Mouse (Mus musculus) CD4-positive helper T cell, adult 2 months (primary cell): ENCODE results near the gene Trabd.

ENCODE experiments used
- DNase-seq: peaks from one replicate; pipeline ENCODE4 v3.0.0-alpha.2; 2012; ENCODE audit warnings: low read depth, missing footprints, low spot score

Trabd gene

DNA sequence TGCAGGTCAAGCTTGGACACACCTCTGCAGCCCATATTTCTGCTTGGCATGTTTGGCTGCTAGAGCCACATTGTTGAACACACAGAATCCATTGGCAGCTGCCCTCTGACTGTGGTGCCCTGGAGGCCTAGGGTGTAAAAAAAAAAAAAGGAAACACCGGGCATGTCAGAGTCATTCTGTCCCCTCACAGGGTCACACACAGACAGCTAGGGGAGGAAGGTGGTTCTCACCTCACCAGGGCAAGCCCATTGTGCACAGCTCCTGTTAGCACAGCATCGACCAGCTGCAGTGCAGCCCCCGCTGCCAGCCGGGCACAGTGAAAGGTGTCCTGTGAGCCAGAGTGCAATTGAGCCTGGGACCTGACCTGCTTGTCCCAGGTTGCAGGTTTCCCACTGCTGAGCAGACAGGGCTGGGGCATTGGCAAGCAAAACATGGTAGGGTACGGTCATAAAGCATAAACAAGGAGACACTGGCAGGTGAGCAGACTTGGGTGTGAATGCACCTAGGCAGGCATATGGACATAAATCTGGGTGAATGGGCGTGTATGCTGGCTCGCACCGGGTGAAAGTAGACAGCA, 52.5 kb downstream of the Trabd start:
- DNase-seq = no peak

DNA sequence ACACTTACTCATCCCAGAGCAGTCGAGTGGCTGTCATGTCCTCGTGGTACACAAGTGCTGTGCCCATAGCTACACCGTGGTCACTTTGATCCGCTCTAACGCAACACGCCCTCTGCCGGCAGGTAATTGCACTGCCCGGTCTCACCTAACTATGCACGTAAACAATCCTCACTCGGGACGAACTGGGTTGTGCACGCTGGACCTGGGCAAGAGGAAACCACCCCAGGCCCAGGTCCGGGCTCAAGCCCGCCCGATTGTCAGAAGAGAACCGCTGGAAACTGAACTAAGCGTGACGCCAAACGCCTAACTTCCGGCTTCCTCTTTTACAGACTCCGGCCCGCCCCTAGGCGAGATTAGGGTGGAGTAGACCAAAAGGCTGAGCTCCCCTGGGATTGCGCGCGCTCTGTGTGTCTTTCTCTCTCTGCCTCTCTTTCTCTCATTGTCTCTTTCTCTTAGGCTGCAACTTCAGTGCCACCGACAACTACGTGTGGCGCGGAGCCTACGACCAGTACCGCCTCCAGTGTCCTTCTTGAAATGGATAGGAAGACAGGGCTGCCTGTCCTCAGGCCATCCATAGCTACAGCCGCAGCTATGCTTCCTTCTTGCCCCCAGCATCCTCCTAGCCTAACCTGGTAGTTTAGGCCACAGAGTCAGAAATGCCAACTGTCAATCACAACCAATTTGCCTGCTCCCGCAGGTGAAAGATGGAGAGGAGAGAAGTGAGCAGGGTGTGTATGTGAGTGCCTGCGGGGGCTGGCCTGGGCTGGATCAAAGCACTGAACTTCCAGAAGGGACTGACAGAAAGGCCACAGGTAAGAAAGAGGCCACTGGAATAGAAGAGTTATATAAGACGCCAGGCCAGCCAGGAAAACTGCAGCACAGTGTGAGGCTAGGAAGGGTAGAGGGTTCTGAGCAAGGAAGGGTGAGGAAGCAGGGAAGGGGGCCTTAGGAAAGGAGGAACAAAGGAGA, 53.7 kb downstream of the Trabd start, which contains the start of gene Hdac10:
TSS of gene Hdac10 (minus strand) at position 319 of the 969 bp plus-strand sequence.
- peak; percentile 84 for DNase-seq

DNA sequence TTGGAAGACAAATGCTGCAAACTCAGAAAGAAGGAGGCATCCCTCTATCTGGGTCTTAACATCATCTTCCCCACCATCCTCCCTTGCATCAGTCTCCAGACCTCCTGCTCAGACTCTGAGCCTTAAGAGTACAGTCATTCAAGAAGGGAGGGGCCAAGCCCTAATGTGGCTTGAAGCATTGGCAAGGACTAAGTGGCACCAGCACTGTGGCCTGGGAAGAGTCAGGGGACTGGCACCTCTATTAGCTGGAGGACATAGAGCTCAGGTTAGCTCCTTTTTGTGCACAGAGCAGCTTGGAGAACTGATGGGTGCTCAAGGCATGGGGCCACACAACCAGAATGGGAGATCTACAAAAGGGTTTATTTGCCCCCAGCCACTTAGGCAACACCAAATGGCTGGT, 55.3 kb downstream of the Trabd start:
- DNase-seq = no peak

DNA sequence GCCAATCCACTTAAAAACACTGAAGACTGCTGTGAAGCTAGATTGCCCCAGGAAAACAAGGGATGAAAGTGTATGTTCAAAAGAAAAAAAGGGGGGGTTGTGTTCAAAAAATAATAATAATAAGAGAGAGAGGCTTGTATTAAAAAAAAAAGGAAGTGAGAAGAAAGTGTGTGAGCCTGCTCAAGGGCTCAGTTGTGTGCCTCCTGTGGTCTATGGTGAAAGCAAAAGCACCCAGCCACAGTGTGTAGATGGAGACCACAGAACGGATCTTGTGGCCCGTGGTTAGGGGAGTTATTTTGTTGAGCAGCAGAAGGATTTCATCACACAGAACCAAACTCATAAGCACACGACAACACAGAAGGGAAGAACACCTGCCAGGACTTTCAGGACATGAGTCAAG, 56.4 kb downstream of the Trabd start:
- peak; percentile 89 for DNase-seq
